Mouse (Mus musculus): ENCODE measurements around the gene Rnf2.

Rnf2 gene

DNA sequence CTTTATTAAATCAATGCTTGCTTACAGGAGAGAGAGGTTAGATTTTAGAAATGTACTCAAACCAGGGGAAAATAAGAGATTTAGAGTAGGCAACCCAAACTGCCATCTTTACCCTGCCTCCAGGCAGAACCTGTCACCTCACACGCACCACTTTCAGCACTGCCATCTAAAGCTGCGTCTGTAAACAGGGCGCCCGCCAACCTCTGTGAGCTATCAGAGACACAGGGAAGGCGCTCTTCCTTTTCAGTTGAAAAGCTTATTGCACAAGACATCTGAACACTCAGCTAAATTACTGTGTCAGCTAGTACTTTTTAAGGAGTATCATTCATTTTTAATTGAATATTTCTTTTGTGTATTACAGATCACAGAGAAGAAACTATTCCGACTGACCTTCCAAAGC, 10.9 kb downstream of the Rnf2 start:
- in situ Hi-C loops (cut with MboI, MseI) = no loop called here

DNA sequence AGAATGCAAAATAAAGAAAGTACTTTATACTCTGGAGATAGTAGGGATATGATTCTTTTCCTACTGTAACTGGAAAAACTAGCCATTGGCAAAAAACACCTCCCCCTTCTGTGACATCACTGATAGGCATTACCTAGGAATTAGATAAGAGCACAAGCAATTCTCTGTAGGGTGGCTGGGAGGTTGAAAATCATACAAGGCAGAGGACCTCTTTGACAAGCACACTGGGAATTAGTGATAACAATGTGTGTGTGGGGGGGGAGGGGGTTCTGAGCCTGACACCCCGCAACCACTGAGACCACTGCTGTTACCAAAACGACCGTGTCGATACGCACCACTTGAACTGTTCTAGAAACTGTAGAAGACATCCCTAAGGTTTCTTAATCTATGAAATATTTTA, 16.0 kb downstream of the Rnf2 start:
- in situ Hi-C loops (cut with MboI, MseI) = no loop called here

DNA sequence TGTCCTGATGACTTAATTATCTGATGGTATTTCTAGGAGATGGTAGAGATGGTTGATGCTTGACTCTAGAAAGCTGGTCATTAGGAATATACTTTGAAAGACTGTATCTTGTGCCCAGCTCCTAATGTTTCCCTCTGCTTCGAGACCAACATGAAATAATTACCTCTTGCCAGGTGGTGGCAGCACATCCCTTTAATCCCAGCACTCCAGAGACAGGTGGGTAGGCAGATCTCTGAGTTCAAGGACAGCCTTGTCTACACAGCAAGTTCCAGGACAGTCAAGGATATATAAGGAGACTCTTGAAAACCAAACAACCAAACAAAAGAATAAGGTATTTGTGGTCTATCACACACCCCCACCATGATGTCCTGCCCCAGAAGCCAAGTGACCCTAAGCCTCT, 17.2 kb downstream of the Rnf2 start:
- in situ Hi-C loops (cut with MboI, MseI) = no loop called here

DNA sequence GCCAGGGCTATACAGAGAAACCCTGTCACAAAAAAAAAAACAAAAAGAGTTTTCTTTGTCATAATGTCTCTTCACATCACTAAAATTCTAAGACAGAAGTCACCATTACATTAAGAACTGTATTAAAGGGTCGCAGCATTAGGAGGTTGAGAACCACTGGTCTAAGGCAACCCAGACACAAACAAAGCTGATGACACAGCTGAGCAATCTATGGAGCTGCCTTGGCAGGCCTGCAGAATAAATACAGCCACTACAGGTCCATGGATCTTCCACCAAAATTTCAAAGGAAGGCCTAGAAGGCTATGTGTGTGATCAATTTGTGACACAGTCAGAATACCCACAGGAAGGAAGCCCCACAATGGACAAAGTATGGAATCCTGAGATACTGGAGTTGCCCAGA, 18.3 kb downstream of the Rnf2 start:
- in situ Hi-C loops (cut with MboI, MseI) = no loop called here

DNA sequence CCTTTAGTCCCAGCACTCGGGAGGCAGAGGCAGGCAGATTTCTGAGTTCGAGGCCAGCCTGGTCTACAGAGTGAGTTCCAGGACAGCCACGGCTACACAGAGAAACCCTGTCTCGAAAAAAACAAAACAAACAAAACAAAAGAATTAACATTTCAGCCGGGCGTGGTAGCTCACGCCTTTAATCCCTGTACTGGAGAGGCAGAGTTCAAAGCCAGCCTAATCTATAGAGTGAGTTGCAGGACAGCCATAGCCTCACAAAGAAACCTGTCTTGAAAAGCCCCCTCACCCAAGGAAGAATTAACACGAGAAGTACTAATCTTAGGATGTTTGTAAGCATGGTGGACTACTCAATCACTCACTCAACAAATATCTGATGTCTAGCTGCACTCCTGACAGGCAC, 28.4 kb downstream of the Rnf2 start:
- in situ Hi-C loops (cut with MboI, MseI) = loop anchor here (10.0 kb wide), 1 partner anchor 242 kb away; no protein-coding TSS in a partner anchor

DNA sequence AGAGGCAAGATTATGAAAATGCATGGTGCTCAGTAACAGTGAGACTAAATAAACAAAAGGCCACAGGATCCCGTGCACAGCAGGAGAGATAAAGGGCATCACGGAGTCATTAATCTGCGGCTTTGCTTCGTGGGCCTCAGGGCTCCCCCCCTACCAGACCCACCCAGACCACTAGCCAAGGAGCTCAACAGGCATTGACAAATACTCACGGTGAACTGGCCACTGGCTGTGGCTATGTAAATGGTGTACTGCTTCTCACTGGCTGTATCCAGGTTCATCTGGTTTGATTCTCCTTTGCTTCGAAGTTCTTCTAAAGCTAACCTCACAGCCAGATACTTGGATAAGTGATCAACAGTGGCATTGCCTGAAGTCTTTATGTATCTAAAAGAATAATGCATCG, 29.3 kb downstream of the Rnf2 start:
- in situ Hi-C loops (cut with MboI, MseI) = loop anchor here (10.0 kb wide), 1 partner anchor 243 kb away; no protein-coding TSS in a partner anchor

DNA sequence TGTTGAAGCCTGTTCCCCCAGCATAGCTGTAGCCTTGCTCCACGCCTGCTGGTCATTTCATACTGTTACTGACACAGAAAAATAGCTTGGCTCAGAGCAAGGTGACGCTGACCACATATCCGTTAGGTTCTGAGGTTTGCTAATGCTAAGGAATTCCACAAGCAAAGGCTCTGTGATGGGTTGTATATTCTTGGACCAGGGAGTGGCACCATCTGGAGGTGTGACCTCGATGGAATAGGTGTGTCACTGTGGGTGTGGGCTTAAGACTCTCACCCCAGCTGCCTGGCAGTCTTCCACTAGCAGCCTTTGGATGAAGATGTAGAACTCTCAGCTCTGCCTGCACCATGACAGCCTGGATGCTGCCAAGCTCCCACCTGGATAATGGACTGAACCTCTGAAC, 34.2 kb downstream of the Rnf2 start:
- in situ Hi-C loops (cut with MboI, MseI) = no loop called here

DNA sequence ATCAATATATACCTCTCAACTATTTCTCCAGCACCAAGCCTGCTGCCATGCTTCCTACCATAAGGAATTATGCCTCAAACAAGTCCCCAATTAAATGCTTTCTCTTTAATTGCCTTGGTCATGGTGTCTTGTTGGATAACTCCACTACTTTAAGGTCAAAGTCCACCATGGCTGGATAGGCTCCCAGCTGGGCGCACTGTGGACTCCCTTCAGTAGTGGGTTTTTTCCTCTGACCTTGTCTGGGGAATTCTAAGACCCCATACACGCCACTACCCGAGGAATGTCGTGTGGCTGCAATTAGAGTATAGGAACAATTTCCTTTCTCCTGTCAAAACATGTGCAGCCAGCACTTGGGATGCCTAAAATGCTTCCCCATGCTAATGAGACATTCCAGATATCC, 35.8 kb downstream of the Rnf2 start:
- in situ Hi-C loops (cut with MboI, MseI) = no loop called here

DNA sequence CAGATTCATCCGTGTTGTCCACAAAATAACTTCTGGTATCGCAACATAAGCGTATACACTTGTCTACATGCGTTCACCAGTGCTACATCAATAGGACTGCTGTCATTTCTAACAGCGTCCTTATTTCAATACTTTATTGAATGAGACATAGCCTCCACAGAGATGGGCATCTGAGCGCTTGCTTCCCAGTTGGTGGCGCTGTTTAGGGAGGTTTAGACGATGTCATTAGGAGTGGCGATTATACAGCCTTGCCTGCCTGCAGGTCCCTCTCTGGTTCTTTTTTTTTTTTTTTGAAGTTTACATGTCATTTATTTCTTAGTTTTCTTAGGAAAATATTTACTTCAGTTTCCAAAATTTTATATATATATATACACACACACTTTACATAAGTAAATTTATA, 39.5 kb downstream of the Rnf2 start:
- in situ Hi-C loops (cut with MboI, MseI) = no loop called here

DNA sequence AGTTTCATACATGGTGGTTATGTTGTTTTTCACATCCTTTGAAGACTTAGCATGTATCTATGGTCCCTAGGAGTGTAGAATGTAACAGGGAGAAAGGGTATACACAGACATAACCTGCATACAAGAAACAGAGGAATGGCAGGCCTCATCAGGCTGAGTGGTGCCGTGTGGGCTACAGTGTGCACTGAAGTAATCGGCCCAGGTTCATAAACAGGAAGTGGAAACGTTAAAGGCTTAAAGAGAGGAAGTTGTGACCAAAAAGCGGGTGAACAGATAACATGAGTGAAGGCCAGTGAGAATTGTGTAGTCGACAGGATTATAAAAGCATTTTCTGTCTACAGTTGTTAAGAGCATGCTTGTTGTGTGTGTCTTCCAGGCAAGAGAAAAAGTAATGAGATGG, 43.7 kb downstream of the Rnf2 start:
- in situ Hi-C loops (cut with MboI, MseI) = no loop called here

DNA sequence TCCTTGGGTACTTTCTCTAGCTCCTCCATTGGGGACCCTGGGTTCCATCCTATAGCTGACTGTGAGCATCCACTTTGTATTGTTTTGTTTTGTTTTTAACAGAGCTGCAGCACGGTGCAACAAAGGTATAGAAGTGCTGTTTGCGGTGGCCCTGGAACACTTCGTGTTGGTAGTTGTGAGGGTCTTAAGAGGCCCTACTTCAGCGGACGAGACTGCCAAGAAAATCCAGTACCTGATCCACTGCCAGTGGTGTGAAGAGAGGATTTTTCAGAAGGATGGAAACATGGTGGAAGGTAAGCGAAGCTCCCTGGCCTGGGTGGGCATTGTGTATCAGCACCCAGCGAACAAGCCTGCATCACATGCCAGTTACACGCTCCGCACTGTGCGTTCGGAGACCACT, 48.8 kb downstream of the Rnf2 start:
- in situ Hi-C loops (cut with MboI, MseI) = no loop called here

DNA sequence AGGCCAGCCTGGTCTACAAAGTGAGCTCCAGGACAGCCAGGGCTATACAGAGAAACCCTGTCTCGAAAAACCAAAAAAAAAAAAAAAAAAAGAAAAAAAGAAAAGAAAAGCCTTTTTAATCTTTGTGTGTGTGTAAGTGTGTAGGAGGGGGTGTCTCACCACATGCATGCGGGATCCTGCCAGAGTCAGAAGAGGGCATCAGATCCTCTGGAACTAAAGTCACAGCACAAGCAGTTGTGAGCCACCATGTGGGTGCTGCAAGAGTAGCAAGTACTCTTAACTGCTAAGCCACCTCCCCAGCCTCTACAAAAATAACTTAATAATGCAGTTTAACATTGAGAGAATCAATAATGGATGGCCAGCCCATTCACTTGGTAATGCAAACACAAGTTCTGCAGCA, 49.9 kb downstream of the Rnf2 start:
- in situ Hi-C loops (cut with MboI, MseI) = no loop called here

DNA sequence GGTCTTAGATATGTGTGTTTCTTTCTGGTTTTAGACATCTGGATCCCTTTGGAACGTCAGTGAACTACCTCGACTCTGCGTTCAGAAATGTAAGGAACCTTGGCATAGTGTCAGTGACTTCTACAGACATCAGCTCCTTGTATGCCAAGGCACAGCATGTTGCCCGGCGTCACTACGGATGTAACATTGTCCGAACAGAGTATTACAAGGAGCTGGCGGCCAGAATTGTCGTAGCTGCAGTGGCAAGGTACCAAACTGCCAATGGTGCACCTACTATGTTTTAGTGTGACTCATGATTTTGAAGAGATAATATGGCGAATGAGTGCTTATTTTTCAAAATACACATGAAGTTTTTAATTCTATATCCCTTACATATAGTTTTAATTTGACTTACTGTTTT, 50.9 kb downstream of the Rnf2 start:
- in situ Hi-C loops (cut with MboI, MseI) = loop anchor here (25.0 kb wide), 1 partner anchor 1038 kb away; no protein-coding TSS in a partner anchor

DNA sequence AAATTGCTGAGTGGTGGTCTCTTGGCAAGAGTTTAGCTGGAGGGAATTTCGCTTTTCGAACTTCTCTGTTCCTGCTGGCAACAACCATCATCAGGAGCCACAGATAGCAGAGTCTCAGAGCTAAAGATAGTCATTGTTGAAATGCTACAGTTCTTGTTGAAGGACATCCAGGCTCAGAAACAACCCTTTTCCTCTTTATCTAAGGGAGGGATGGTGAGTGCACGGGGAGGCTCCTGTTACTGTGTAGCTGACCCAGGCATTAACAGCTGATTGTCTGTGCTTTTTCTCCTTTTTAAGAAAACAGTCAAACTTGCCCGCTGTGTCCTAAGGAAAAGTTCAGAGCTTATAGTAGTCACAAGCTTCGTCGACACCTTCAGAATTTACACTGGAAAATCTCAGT, 65.3 kb downstream of the Rnf2 start:
- in situ Hi-C loops (cut with MboI, MseI) = loop anchor here (25.0 kb wide), 1 partner anchor 1023 kb away; no protein-coding TSS in a partner anchor

DNA sequence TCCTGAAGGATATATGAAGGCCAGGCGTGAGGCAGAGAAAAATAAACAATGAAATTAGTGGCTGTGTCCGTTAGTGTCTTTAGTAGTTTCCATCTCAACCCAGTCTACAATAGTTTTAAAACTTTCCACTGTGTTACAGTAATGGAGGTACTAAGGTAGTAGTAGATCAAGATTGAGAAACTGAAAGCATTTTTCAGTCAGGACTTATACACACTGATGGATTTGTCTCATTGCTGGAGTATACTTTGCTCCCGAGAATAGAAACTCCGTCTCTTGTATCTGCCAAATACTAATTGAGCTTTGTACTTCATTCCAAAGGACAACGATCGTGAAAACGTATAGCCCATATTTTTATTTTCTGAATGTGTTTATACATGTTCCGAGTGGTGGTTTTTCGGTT, 71.4 kb downstream of the Rnf2 start:
- in situ Hi-C loops (cut with MboI, MseI) = loop anchor here (25.0 kb wide), 1 partner anchor 1017 kb away; no protein-coding TSS in a partner anchor

DNA sequence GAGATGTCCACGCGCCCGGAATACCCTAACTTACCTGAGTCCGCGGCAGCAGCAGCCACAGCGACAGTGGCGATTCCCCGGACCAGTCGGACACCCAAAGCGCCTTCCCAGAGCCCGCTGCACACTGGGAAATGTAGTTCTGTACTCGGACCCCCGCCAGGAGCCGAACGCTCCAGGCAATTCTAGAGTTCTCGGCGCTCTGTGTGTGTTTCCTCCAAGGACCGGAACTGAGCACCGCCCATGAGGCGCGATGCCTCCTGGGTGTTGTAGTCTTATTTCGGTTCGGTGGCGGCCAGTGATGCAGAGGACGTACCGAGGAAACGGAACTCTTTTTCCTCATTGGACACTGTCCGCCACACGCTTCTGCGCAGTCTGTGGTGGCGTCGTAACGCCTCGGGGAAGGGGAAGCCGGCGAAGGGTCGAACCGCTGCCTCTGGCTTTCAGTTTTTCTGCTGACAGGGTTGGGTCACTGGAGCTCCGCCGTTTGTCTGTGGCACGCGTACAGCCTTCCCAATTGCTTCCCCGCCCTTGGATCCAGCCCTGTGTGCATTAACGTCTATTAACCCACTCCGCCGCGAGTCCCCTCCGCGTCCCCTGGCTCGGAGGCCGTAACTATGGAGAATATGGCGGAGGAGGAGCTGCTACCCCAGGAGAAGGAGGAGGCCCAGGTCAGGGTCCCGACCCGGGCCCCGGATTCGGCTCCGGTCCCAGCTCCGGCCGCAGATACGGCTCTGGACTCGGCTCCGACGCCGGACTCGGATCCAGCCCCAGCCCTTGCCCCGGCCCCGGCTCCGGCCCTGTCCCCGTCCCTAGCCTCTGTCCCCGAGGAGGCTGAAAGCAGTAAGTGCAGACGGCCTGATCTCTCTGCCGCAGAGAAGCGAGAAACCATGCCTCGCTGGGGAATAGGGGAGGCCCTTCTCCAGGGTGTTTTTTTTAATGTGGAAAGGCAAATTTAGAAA, 72.2 kb downstream of the Rnf2 start, which contains the start of the genes Swt1 and Trmt1l:
Gene Swt1 (minus strand): TSS at position 193 of the 959 bp plus-strand sequence.
Gene Trmt1l (plus strand): TSS at position 280 of the 959 bp plus-strand sequence.
- in situ Hi-C loops (cut with MboI, MseI) = loop anchor here (25.0 kb wide), 1 partner anchor 1016 kb away; no protein-coding TSS in a partner anchor

DNA sequence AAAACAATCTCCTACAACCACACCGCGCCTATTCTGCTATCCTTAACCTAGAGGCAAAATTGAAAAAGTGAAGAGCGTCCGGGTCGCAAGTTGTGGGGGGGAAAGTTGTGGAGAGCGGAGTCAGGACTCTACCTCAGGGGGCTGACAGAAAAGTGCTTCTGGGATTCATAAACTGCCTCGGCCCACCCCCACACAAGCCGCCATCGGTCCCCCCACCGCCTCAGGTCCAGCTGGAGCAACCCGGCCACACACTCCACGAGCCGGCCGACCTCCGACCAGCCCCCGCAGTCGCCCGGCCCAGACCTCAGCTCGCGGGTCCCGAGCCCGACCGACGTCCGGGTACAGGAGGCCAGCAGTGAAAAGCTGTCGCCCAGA, 72.9 kb downstream of the Rnf2 start:
- in situ Hi-C loops (cut with MboI, MseI) = loop anchor here (25.0 kb wide), 1 partner anchor 1016 kb away; no protein-coding TSS in a partner anchor

DNA sequence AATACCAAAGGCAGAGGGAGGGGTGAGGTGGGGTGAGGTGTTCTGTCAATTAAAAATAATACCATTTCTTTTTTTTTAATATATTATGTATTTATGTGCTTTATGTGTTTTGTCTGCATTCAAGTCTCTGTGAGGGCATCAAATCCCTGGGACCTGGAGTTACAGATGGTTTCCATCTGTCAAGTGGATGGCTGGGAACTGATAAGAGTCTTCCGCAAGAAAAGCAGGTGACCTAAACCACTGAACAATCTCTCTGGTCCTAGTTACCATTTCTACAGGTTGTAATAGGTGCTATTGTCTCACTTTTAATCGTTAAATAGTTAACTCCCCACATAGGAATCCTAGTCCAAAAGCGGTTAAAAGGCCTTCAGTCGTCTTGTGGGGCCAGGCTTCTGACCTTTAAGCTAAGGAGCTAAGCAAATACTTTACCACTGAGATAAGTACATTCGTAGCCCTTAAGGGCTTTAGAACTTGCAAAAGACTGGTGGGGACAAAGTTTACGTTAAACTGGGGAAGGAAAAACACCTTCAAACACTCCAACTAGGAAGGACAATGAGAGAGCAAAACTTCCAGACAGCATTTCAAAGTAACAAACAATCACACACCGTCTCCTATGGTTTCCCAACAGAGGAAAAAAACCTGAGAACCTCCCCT, 73.7 kb downstream of the Rnf2 start:
- in situ Hi-C loops (cut with MboI, MseI) = loop anchor here (25.0 kb wide), 1 partner anchor 1015 kb away; no protein-coding TSS in a partner anchor

DNA sequence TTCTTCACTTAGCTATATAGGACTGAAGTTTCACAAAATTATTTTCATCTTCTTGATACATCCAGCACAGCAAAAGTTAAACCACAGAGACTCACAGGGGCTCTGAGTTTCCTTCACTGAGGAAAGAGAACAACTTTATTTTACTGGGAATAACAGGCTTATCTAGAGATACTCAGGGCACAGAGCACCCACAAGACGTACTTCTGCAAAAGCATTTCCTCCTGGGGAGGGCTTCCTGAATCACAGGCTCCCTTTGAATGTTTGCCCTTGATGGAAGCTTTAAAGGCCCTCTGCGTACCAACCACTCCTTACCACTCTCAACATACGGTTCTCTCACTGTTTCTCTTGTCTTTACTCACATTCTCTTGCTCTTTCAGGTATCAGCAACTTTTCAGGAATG, 78.6 kb downstream of the Rnf2 start:
- in situ Hi-C loops (cut with MboI, MseI) = no loop called here

DNA sequence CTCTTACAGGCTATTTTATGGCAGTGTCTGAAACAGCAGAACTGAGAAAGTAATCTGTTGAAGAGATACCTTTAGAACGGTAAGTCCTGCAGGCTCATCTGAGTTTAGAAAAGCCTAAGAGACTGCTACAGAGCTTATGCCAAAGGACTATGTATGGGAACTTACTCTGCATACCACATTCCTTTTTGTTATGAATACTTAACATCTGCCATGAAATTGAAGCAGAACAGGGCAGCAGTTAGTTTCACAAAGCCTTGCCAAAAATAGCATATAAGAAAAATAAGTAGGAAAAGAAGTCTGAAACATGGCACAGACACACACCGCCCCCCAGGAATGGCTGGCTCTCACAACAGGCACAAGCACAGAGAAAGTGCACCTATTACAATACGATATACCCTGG, 90.9 kb downstream of the Rnf2 start:
- in situ Hi-C loops (cut with MboI, MseI) = loop anchor here (5.0 kb wide), 1 partner anchor 43 kb away; no protein-coding TSS in a partner anchor

Data from T-helper 1 cell (primary cell).